ENCODE assay signal across 9 mouse cellular contexts in the genomic region with DNA sequence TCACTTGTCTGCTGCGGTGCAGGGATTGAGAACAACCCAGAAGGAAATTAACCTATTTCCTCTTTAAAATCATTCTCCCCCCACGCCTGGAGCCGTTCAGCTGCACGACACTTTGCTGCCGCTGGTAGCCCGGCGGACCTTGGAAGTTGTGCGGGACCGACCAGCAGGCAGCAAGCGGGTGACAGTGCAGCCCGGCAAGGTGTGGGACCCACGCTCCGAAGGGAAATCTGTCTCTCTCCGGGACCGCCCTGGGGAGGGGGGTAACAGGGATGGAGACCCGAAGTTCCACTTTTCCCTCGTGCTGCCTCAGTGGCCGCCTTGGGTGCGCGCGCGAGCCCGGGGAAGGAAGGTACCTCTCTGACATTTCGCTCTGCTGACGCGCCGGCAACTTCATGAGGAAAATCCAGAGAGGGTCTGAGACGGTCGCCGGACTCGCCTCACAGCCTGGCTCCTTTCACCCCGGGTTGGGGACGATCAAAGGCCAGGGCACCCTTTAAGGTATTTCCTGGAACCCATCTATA. TPM values are rescaled to one million over a fixed set of nuclear protein-coding genes. Genes with fewer than 3 reads are reported as not detected.
DNase-seq lines count a peak whose midpoint lies in the region; ATAC-seq and TF ChIP-seq lines count a peak whose summit lies in the region.
"Had no signal": no experiment of that assay in that cellular context is flagged by ENCODE, and none has a peak within 500 bp of the region (broad histone marks: within the 10 kb centered on the region; RNA-seq: fewer than 3 reads in every experiment).

No protein-coding gene starts in this region.

- no peaks in the 10 kb centered on the region for H3K9me3 ChIP-seq in forebrain, embryonic 12.5 days
- no peaks in the 10 kb centered on the region for H3K9me3 ChIP-seq in hindbrain, embryonic 16.5 days (ENCODE audit: control insufficient read depth, low read length)
- H3K9me3 ChIP-seq in liver, embryonic 16.5 days (replicated peaks; ENCODE audit: control insufficient read depth, low read length): no peaks in the 10 kb centered on the region
- no peaks in the 10 kb centered on the region for H3K9me3 ChIP-seq in neural tube, embryonic 14.5 days (ENCODE audit: control insufficient read depth, low read length)

- H3K4me1 ChIP-seq in brown adipose tissue, adult 24 weeks (ENCODE audit: control insufficient read depth, insufficient read depth, insufficient read length, low read length): no peaks in the 10 kb centered on the region
- H3K4me1 ChIP-seq in forebrain, embryonic 12.5 days: peaks cover 40% of the 10 kb centered on the region
- H3K4me1 ChIP-seq in hindbrain, embryonic 16.5 days (ENCODE audit: control insufficient read depth, insufficient read depth, low read depth, low read length): peaks cover 14% of the 10 kb centered on the region
- peaks cover 51% of the 10 kb centered on the region for H3K4me1 ChIP-seq in liver, embryonic 16.5 days (ENCODE audit: control insufficient read depth, low read depth, low read length)
- 0 out of 2 replicates have a peak, but pooled peaks cover 10% of the 10 kb centered on the region for H3K4me1 ChIP-seq in neural tube, embryonic 14.5 days (ENCODE audit: control insufficient read depth, insufficient read depth, low read length)
- H3K4me1 ChIP-seq in thymus, adult 2 months (replicated peaks; ENCODE audit: control insufficient read depth, insufficient read depth, low read length): peaks cover 27% of the 10 kb centered on the region

- peak; percentile 58 for DNase-seq in gastrocnemius, adult 2 months
- no peak for DNase-seq in gastrocnemius, adult 8-10 months (ENCODE audit: low spot score in 2 of 2)
- peak; percentile 51 for DNase-seq in thymus, adult 2 months

- no peak for TF ChIP-seq POLR2A in thymus, adult 2 months (IDR thresholded peaks at IDR 0.05; ENCODE audit: control insufficient read depth, extremely low read depth, insufficient read depth, low read length, poor library complexity)

- TF ChIP-seq CTCF in gastrocnemius, adult 2 months (IDR thresholded peaks at IDR 0.05): 0 out of 2 replicates have a peak, but pooled peaks have one; percentile 2
- TF ChIP-seq CTCF in thymus, adult 2 months (IDR thresholded peaks at IDR 0.05; ENCODE audit: borderline replicate concordance, control insufficient read depth, extremely low read depth, insufficient read depth, low read length, poor library complexity): peak; percentile 44; the same call in 1 of the 2 replicates

- H3K9ac ChIP-seq in forebrain, embryonic 12.5 days: peak overlapping the region; percentile 94
- peak overlapping the region; percentile 91 for H3K9ac ChIP-seq in hindbrain, embryonic 16.5 days (ENCODE audit: low read depth, low read length)
- H3K9ac ChIP-seq in liver, embryonic 16.5 days (ENCODE audit: low read depth, low read length): peak overlapping the region; percentile 98
- peak overlapping the region; percentile 93 for H3K9ac ChIP-seq in neural tube, embryonic 14.5 days (replicated peaks; ENCODE audit: low read depth, low read length)

- H3K27ac ChIP-seq in gastrocnemius, adult 2 months: peak overlapping the region; percentile 89
- H3K27ac ChIP-seq in brown adipose tissue, adult 24 weeks (replicated peaks; ENCODE audit: low read depth, low read length): no peak overlapping the region
- peak overlapping the region; percentile 50; the same call in 1 of the 2 replicates for H3K27ac ChIP-seq in forebrain, embryonic 12.5 days
- H3K27ac ChIP-seq in hindbrain, embryonic 16.5 days (ENCODE audit: low read depth, low read length): no peak overlapping the region; the same call in 1 of the 2 replicates
- peak overlapping the region; percentile 97 for H3K27ac ChIP-seq in liver, embryonic 16.5 days (ENCODE audit: low read length)
- H3K27ac ChIP-seq in neural tube, embryonic 14.5 days (ENCODE audit: low read depth, low read length): no peak overlapping the region
- H3K27ac ChIP-seq in thymus, adult 2 months (ENCODE audit: control insufficient read depth, insufficient read depth, low read length): peak overlapping the region; percentile 80

- peak overlapping the region; percentile 89 for H3K4me2 ChIP-seq in forebrain, embryonic 12.5 days
- H3K4me2 ChIP-seq in hindbrain, embryonic 16.5 days (ENCODE audit: low read length): peak overlapping the region; percentile 91
- H3K4me2 ChIP-seq in liver, embryonic 16.5 days (ENCODE audit: low read depth, low read length): peak overlapping the region; percentile 96
- H3K4me2 ChIP-seq in neural tube, embryonic 14.5 days (ENCODE audit: low read depth, low read length): peak overlapping the region; percentile 87

- no peak for ATAC-seq in forebrain, embryonic 12.5 days (ENCODE audit: low FRiP score)
- ATAC-seq in hindbrain, embryonic 16.5 days: no peak
- ATAC-seq in liver, embryonic 16.5 days (ENCODE audit: low read depth): no peak
- no peak for ATAC-seq in neural tube, embryonic 14.5 days (ENCODE audit: low read depth)

- H3K4me3 ChIP-seq in gastrocnemius, adult 2 months: peak overlapping the region; percentile 91
- peak overlapping the region; percentile 79 for H3K4me3 ChIP-seq in brown adipose tissue, adult 24 weeks (ENCODE audit: insufficient read depth, low read depth, low read length)
- H3K4me3 ChIP-seq in forebrain, embryonic 12.5 days (replicated peaks): peak overlapping the region; percentile 75
- H3K4me3 ChIP-seq in hindbrain, embryonic 16.5 days (ENCODE audit: low read length): peak overlapping the region; percentile 85
- peak overlapping the region; percentile 89 for H3K4me3 ChIP-seq in liver, embryonic 16.5 days (ENCODE audit: low read depth, low read length)
- peak overlapping the region; percentile 86 for H3K4me3 ChIP-seq in neural tube, embryonic 14.5 days (ENCODE audit: low read depth, low read length)
- H3K4me3 ChIP-seq in thymus, adult 2 months (ENCODE audit: control insufficient read depth, insufficient read depth, low read length): peak overlapping the region; percentile 81

- WGBS in forebrain, embryonic 12.5 days: under 1% methylated on average over 33 of the region's 33 CpGs
- under 1% methylated on average over 31 of the region's 33 CpGs for WGBS in hindbrain, embryonic 16.5 days
- WGBS in liver, embryonic 16.5 days (ENCODE audit: insufficient replicate concordance): under 1% methylated on average over 33 of the region's 33 CpGs
- under 1% methylated on average over 33 of the region's 33 CpGs for WGBS in neural tube, embryonic 14.5 days
- under 1% methylated on average over 33 of the region's 33 CpGs for WGBS in thymus, adult 2 months

- intact Hi-C loops in gastrocnemius, adult 2 months (cut with DNase I): loop anchor here (5.0 kb wide), 1 partner anchor 100 kb away; no protein-coding TSS in a partner anchor

- H3K27me3 ChIP-seq in forebrain, embryonic 12.5 days: 0 out of 2 replicates have a peak, but pooled peaks cover 18% of the 10 kb centered on the region
- no peaks in the 10 kb centered on the region for H3K27me3 ChIP-seq in hindbrain, embryonic 16.5 days (replicated peaks; ENCODE audit: control insufficient read depth, insufficient read depth, low read length)
- no peaks in the 10 kb centered on the region for H3K27me3 ChIP-seq in liver, embryonic 16.5 days (ENCODE audit: control insufficient read depth, insufficient read depth, low read depth, low read length)
- no peaks in the 10 kb centered on the region for H3K27me3 ChIP-seq in neural tube, embryonic 14.5 days (ENCODE audit: control insufficient read depth, insufficient read depth, low read length)
- no peaks in the 10 kb centered on the region for H3K27me3 ChIP-seq in thymus, adult 2 months (ENCODE audit: control insufficient read depth, insufficient read depth, low read length)

- no peaks in the 10 kb centered on the region for H3K36me3 ChIP-seq in forebrain, embryonic 12.5 days (replicated peaks)
- H3K36me3 ChIP-seq in hindbrain, embryonic 16.5 days (ENCODE audit: control insufficient read depth, insufficient read depth, low read length): no peaks in the 10 kb centered on the region
- H3K36me3 ChIP-seq in liver, embryonic 16.5 days (ENCODE audit: control insufficient read depth, insufficient read depth): peaks cover 9% of the 10 kb centered on the region
- no peaks in the 10 kb centered on the region for H3K36me3 ChIP-seq in neural tube, embryonic 14.5 days (ENCODE audit: control insufficient read depth, insufficient read depth, low read length)
- H3K36me3 ChIP-seq in thymus, adult 2 months (ENCODE audit: control insufficient read depth, insufficient read depth, low read length): no peaks in the 10 kb centered on the region

RNA-seq across cellular contexts. Expression of a gene that starts 0.9 kb away (rescaled TPM):
- total RNA-seq in gastrocnemius, adult 2 months (2021): under 1 TPM; 0.84 to 0.86 TPM
- total RNA-seq in gastrocnemius, adult 8-10 months (2022): 1 to 10 TPM; 1.1 to 1.8 (median 1.2) TPM
- 1.2 and 3.7 TPM in 2 replicates for polyA plus RNA-seq in brown adipose tissue, adult 24 weeks (2012; ENCODE audit: insufficient read depth, insufficient read length, missing spikeins)
- 2.4 and 2.6 TPM in 2 replicates for polyA plus RNA-seq in forebrain, embryonic 12.5 days (2016; fragmentation: Nextera tagmentation; extraction: Ambion mirVana)
- polyA plus RNA-seq in hindbrain, embryonic 16.5 days (2015; fragmentation: Nextera tagmentation; extraction: Ambion mirVana): 8.0 and 9.0 TPM in 2 replicates
- 3.2 and 3.8 TPM in 2 replicates for polyA plus RNA-seq in liver, embryonic 16.5 days (2015; fragmentation: Nextera tagmentation; extraction: Ambion mirVana)
- polyA plus RNA-seq in neural tube, embryonic 14.5 days (2014; fragmentation: Nextera tagmentation; extraction: Ambion mirVana): 2.9 and 3.5 TPM in 2 replicates
- 3.9 and 4.0 TPM in 2 replicates for polyA plus RNA-seq in thymus, adult 2 months (2012; rRNA removed)

RNA-seq across cellular contexts. Expression of a gene that starts 1.2 kb away (rescaled TPM):
- total RNA-seq in gastrocnemius, adult 2 months (2021): 1 to 10 TPM; 7.4 to 9.2 TPM
- 1 to 10 TPM; 2.9 to 5.7 (median 4.0) TPM for total RNA-seq in gastrocnemius, adult 8-10 months (2022)
- 0.63 and 1.2 TPM in 2 replicates for polyA plus RNA-seq in brown adipose tissue, adult 24 weeks (2012; ENCODE audit: insufficient read depth, insufficient read length, missing spikeins)
- 4.0 and 5.4 TPM in 2 replicates for polyA plus RNA-seq in forebrain, embryonic 12.5 days (2016; fragmentation: Nextera tagmentation; extraction: Ambion mirVana)
- polyA plus RNA-seq in hindbrain, embryonic 16.5 days (2015; fragmentation: Nextera tagmentation; extraction: Ambion mirVana): 5.4 and 6.4 TPM in 2 replicates
- polyA plus RNA-seq in liver, embryonic 16.5 days (2015; fragmentation: Nextera tagmentation; extraction: Ambion mirVana): 32.0 and 33.4 TPM in 2 replicates
- 3.3 and 4.5 TPM in 2 replicates for polyA plus RNA-seq in neural tube, embryonic 14.5 days (2014; fragmentation: Nextera tagmentation; extraction: Ambion mirVana)
- polyA plus RNA-seq in thymus, adult 2 months (2012; rRNA removed): 9.0 and 11.2 TPM in 2 replicates

RNA-seq across cellular contexts. Expression of a gene that starts 46.5 kb away (rescaled TPM):
- total RNA-seq in gastrocnemius, adult 2 months (2021): 10 to 100 TPM; 70.4 to 71.7 TPM
- 10 to 100 TPM; 64.3 to 84.3 (median 72.6) TPM for total RNA-seq in gastrocnemius, adult 8-10 months (2022)
- 37.3 and 51.5 TPM in 2 replicates for polyA plus RNA-seq in brown adipose tissue, adult 24 weeks (2012; ENCODE audit: insufficient read depth, insufficient read length, missing spikeins)
- 46.9 and 50.2 TPM in 2 replicates for polyA plus RNA-seq in forebrain, embryonic 12.5 days (2016; fragmentation: Nextera tagmentation; extraction: Ambion mirVana)
- 57.1 and 59.4 TPM in 2 replicates for polyA plus RNA-seq in hindbrain, embryonic 16.5 days (2015; fragmentation: Nextera tagmentation; extraction: Ambion mirVana)
- polyA plus RNA-seq in liver, embryonic 16.5 days (2015; fragmentation: Nextera tagmentation; extraction: Ambion mirVana): 10.1 and 11.4 TPM in 2 replicates
- 59.1 and 59.8 TPM in 2 replicates for polyA plus RNA-seq in neural tube, embryonic 14.5 days (2014; fragmentation: Nextera tagmentation; extraction: Ambion mirVana)
- polyA plus RNA-seq in thymus, adult 2 months (2012; rRNA removed): 55.9 and 75.3 TPM in 2 replicates

RNA-seq across cellular contexts. Expression of a gene that starts 58.5 kb away (rescaled TPM):
- total RNA-seq in gastrocnemius, adult 2 months (2021): not detected
- total RNA-seq in gastrocnemius, adult 8-10 months (2022): not detected
- polyA plus RNA-seq in brown adipose tissue, adult 24 weeks (2012; ENCODE audit: insufficient read depth, insufficient read length, missing spikeins): not detected in 2 replicates
- polyA plus RNA-seq in forebrain, embryonic 12.5 days (2016; fragmentation: Nextera tagmentation; extraction: Ambion mirVana): not detected in 2 replicates
- 0.07 TPM in 1 of 2 replicates, not detected in the other for polyA plus RNA-seq in hindbrain, embryonic 16.5 days (2015; fragmentation: Nextera tagmentation; extraction: Ambion mirVana)
- not detected in 2 replicates for polyA plus RNA-seq in liver, embryonic 16.5 days (2015; fragmentation: Nextera tagmentation; extraction: Ambion mirVana)
- not detected in 2 replicates for polyA plus RNA-seq in neural tube, embryonic 14.5 days (2014; fragmentation: Nextera tagmentation; extraction: Ambion mirVana)
- not detected in 2 replicates for polyA plus RNA-seq in thymus, adult 2 months (2012; rRNA removed)
- total RNA-seq: left cerebral cortex, postnatal 14 days had no signal

Comparison
In these comparisons a context has a peak if more than half of its experiments do, and no peak if none do; other contexts are left out.
1. DNase-seq: peak in gastrocnemius, adult 2 months (single experiment) and thymus, adult 2 months (single experiment); none in gastrocnemius, adult 8-10 months (0 of 2).
2. H3K27ac ChIP-seq: peak in gastrocnemius, adult 2 months (single experiment), forebrain, embryonic 12.5 days (single experiment), liver, embryonic 16.5 days (single experiment) and thymus, adult 2 months (single experiment); none in brown adipose tissue, adult 24 weeks (single experiment), hindbrain, embryonic 16.5 days (single experiment) and neural tube, embryonic 14.5 days (single experiment).
3. Peak in every context shown above with its lines, with median percentiles within 50 percentile points of each other: H3K4me3 ChIP-seq, H3K4me2 ChIP-seq and H3K9ac ChIP-seq.